Mouse (Mus musculus) layer of hippocampus, postnatal 36 days (tissue): ENCODE measurements at regions not wholly inside any gene's neighbourhood (a gene's known extent, or its start where the extent isn't known, plus 50 kb on each side); places are given as distances from the start of the nearest gene placed in this dataset.

Source experiments
- DNase-seq, 2 experiments: peaks; one replicate each; pipeline ENCODE4 v3.0.0; 2022

- DNase-seq = peak; percentile 72 to 78
Measured at GRCm38 (mm10) chr9:31971801-31972628, 58.8 kb upstream of the Barx2 start.

- DNase-seq = no peak
Measured at GRCm38 (mm10) chr9:31972629-31972993, 59.3 kb upstream of the Barx2 start.

- DNase-seq = no peak
Measured at GRCm38 (mm10) chr9:31976191-31976590, 62.9 kb upstream of the Barx2 start.

- no peak for DNase-seq
Measured at GRCm38 (mm10) chr9:31978071-31978470, 64.8 kb upstream of the Barx2 start.

- DNase-seq = no peak
Measured at GRCm38 (mm10) chr9:31979211-31979610, 65.9 kb upstream of the Barx2 start.

GRCm38 (mm10) chr9:31980459-31980858, 67.2 kb upstream of the Barx2 start:
- no peak for DNase-seq

GRCm38 (mm10) chr9:31983759-31984586, 70.7 kb upstream of the Barx2 start:
- no peak for DNase-seq

GRCm38 (mm10) chr9:31988826-31989225, 75.6 kb upstream of the Barx2 start:
- no peak for DNase-seq

GRCm38 (mm10) chr9:31989581-31990360, 76.5 kb upstream of the Barx2 start:
- DNase-seq = no peak

GRCm38 (mm10) chr9:31990456-31990855, 77.2 kb upstream of the Barx2 start:
- no peak for DNase-seq

- no peak for DNase-seq
Measured at GRCm38 (mm10) chr9:31993631-31994601, 80.7 kb upstream of the Barx2 start.

GRCm38 (mm10) chr9:31995101-31995500, 81.8 kb upstream of the Barx2 start:
- no peak for DNase-seq

- DNase-seq = no peak
Measured at GRCm38 (mm10) chr9:31995700-31996099, 82.4 kb upstream of the Barx2 start.

GRCm38 (mm10) chr9:31996466-31997177, 83.4 kb upstream of the Barx2 start:
- DNase-seq = no peak

- DNase-seq = peak in 1 of 2 experiments; percentile 31
Measured at GRCm38 (mm10) chr9:31997178-31998097, 84.2 kb upstream of the Barx2 start.

- DNase-seq = no peak
Measured at GRCm38 (mm10) chr9:31998488-31999280, 85.4 kb upstream of the Barx2 start.

GRCm38 (mm10) chr9:31999760-32000159, 86.5 kb upstream of the Barx2 start:
- no peak for DNase-seq

- DNase-seq = no peak
Measured at GRCm38 (mm10) chr9:32002924-32003323, 89.7 kb upstream of the Barx2 start.

GRCm38 (mm10) chr9:32003730-32004129, 90.5 kb upstream of the Barx2 start:
- DNase-seq = no peak
